Mouse (Mus musculus): ENCODE results near the gene Carm1.

DNA sequence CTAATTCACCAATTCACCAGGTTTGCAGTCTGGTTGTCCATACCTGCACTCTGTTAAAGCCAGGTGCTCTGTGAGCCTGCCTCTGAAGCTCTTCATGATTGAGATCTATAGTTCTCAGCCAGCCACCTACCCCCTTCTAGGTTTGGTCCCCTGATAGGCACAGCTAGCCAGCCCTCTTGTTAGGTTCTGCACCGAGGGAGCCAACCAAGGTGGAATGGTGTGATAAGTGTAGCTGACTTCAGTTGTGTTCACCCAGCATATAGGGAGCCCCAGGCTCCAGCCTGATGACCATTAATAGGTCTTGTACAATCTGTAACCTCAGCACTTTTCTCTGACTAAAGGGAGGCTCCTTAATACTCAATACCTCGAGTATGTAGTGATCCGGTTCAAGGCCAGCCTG lies 53.5 kb downstream of the Carm1 start:
- TF ChIP-seq CTCF (conservative IDR thresholded peaks at IDR 0.05; ENCODE audit: insufficient read depth, insufficient read length, low read depth, low read length), result no peak
- TF ChIP-seq POLR2A (IDR thresholded peaks at IDR 0.05; ENCODE audit: low read depth, low read length), result no peak
